Mouse (Mus musculus): ENCODE measurements at regions not wholly inside any gene's neighbourhood (a gene's known extent, or its start where the extent isn't known, plus 50 kb on each side); places are given as distances from the start of the nearest gene placed in this dataset.

GRCm38 (mm10) chr14:106190721-106191120, 84.7 kb downstream of the Trim52 start:
- no peak for ATAC-seq (replicated peaks in 1 of 2; ENCODE audit: insufficient read depth in 1 of 2, low FRiP score in 2 of 2, low TSS enrichment in 1 of 2, low read depth in 1 of 2, poor library complexity in 2 of 2, severe bottlenecking in 2 of 2)

GRCm38 (mm10) chr14:106193583-106193982, 87.6 kb downstream of the Trim52 start:
- peak in 1 of 2 experiments; percentile 14; a peak in 1 of 4 replicates for ATAC-seq (replicated peaks in 1 of 2; ENCODE audit: insufficient read depth in 1 of 2, low FRiP score in 2 of 2, low TSS enrichment in 1 of 2, low read depth in 1 of 2, poor library complexity in 2 of 2, severe bottlenecking in 2 of 2)

- peak; percentile 76 to 81 for ATAC-seq (replicated peaks in 1 of 2; ENCODE audit: insufficient read depth in 1 of 2, low FRiP score in 2 of 2, low TSS enrichment in 1 of 2, low read depth in 1 of 2, poor library complexity in 2 of 2, severe bottlenecking in 2 of 2)
These were observed 88.1 kb downstream of the Trim52 start for GRCm38 (mm10) chr14:106194104-106194503.

GRCm38 (mm10) chr14:106197826-106198225, 91.8 kb downstream of the Trim52 start:
- no peak for ATAC-seq (replicated peaks in 1 of 2; ENCODE audit: insufficient read depth in 1 of 2, low FRiP score in 2 of 2, low TSS enrichment in 1 of 2, low read depth in 1 of 2, poor library complexity in 2 of 2, severe bottlenecking in 2 of 2)

GRCm38 (mm10) chr14:106199109-106199508, 93.1 kb downstream of the Trim52 start:
- no peak for ATAC-seq (replicated peaks in 1 of 2; ENCODE audit: insufficient read depth in 1 of 2, low FRiP score in 2 of 2, low TSS enrichment in 1 of 2, low read depth in 1 of 2, poor library complexity in 2 of 2, severe bottlenecking in 2 of 2)

- ATAC-seq (replicated peaks in 1 of 2; ENCODE audit: insufficient read depth in 1 of 2, low FRiP score in 2 of 2, low TSS enrichment in 1 of 2, low read depth in 1 of 2, poor library complexity in 2 of 2, severe bottlenecking in 2 of 2), result no peak
These were observed 93.7 kb downstream of the Trim52 start for GRCm38 (mm10) chr14:106199536-106200319.

GRCm38 (mm10) chr14:106211062-106211461, 105.1 kb downstream of the Trim52 start:
- ATAC-seq (replicated peaks in 1 of 2; ENCODE audit: insufficient read depth in 1 of 2, low FRiP score in 2 of 2, low TSS enrichment in 1 of 2, low read depth in 1 of 2, poor library complexity in 2 of 2, severe bottlenecking in 2 of 2), result 0 out of 4 replicates have a peak, but pooled peaks of 1 of the 2 experiments have one; percentile 22

- ATAC-seq (replicated peaks in 1 of 2; ENCODE audit: insufficient read depth in 1 of 2, low FRiP score in 2 of 2, low TSS enrichment in 1 of 2, low read depth in 1 of 2, poor library complexity in 2 of 2, severe bottlenecking in 2 of 2), result no peak
These were observed 111.7 kb downstream of the Trim52 start for GRCm38 (mm10) chr14:106217681-106218080.

GRCm38 (mm10) chr14:106219293-106219797, 113.3 kb downstream of the Trim52 start:
- no peak for ATAC-seq (replicated peaks in 1 of 2; ENCODE audit: insufficient read depth in 1 of 2, low FRiP score in 2 of 2, low TSS enrichment in 1 of 2, low read depth in 1 of 2, poor library complexity in 2 of 2, severe bottlenecking in 2 of 2)

- ATAC-seq (replicated peaks in 1 of 2; ENCODE audit: insufficient read depth in 1 of 2, low FRiP score in 2 of 2, low TSS enrichment in 1 of 2, low read depth in 1 of 2, poor library complexity in 2 of 2, severe bottlenecking in 2 of 2), result no peak
These were observed 119.4 kb downstream of the Trim52 start for GRCm38 (mm10) chr14:106225401-106225800.

- no peak for ATAC-seq (replicated peaks in 1 of 2; ENCODE audit: insufficient read depth in 1 of 2, low FRiP score in 2 of 2, low TSS enrichment in 1 of 2, low read depth in 1 of 2, poor library complexity in 2 of 2, severe bottlenecking in 2 of 2)
These were observed 135.9 kb downstream of the Trim52 start for GRCm38 (mm10) chr14:106241721-106242405.

GRCm38 (mm10) chr14:106259396-106260108, 153.6 kb downstream of the Trim52 start:
- no peak; a peak in 2 of 4 replicates for ATAC-seq (replicated peaks in 1 of 2; ENCODE audit: insufficient read depth in 1 of 2, low FRiP score in 2 of 2, low TSS enrichment in 1 of 2, low read depth in 1 of 2, poor library complexity in 2 of 2, severe bottlenecking in 2 of 2)

- no peak for ATAC-seq (replicated peaks in 1 of 2; ENCODE audit: insufficient read depth in 1 of 2, low FRiP score in 2 of 2, low TSS enrichment in 1 of 2, low read depth in 1 of 2, poor library complexity in 2 of 2, severe bottlenecking in 2 of 2)
These were observed 159.3 kb downstream of the Trim52 start for GRCm38 (mm10) chr14:106265290-106265689.

GRCm38 (mm10) chr14:106267679-106268561, 161.9 kb downstream of the Trim52 start:
- no peak for ATAC-seq (replicated peaks in 1 of 2; ENCODE audit: insufficient read depth in 1 of 2, low FRiP score in 2 of 2, low TSS enrichment in 1 of 2, low read depth in 1 of 2, poor library complexity in 2 of 2, severe bottlenecking in 2 of 2)

- ATAC-seq (replicated peaks in 1 of 2; ENCODE audit: insufficient read depth in 1 of 2, low FRiP score in 2 of 2, low TSS enrichment in 1 of 2, low read depth in 1 of 2, poor library complexity in 2 of 2, severe bottlenecking in 2 of 2), result no peak
These were observed 163.7 kb downstream of the Trim52 start for GRCm38 (mm10) chr14:106269680-106270079.

GRCm38 (mm10) chr14:106313558-106313957, 207.6 kb downstream of the Trim52 start:
- ATAC-seq (replicated peaks in 1 of 2; ENCODE audit: insufficient read depth in 1 of 2, low FRiP score in 2 of 2, low TSS enrichment in 1 of 2, low read depth in 1 of 2, poor library complexity in 2 of 2, severe bottlenecking in 2 of 2), result no peak

- ATAC-seq (replicated peaks in 1 of 2; ENCODE audit: insufficient read depth in 1 of 2, low FRiP score in 2 of 2, low TSS enrichment in 1 of 2, low read depth in 1 of 2, poor library complexity in 2 of 2, severe bottlenecking in 2 of 2), result no peak
These were observed 208.1 kb downstream of the Trim52 start for GRCm38 (mm10) chr14:106314079-106314551.
